Mouse (Mus musculus) mouse embryonic stem cell (cell line): ENCODE results near the gene Meig1.
"Not testable (repeated sequence)": the region's sequence is repeated elsewhere in the genome, so short reads cannot be mapped to it uniquely, and the experiment has no call there.

Source experiments
- in situ Hi-C, 2 experiments: fragments of 300-500 bp; cut with MboI; formaldehyde crosslinking; loops; 1 replicate in 1 of 2; 3 replicates in 1 of 2; pipeline ENCODE4 v1.14.3; 2019 to 2020; ENCODE audit warnings: low sequenced_read_pairs in 2 of 2, low pct_unique_long_range_greater_than_20kb in 1 of 2, mixed read lengths in 1 of 2; ENCODE audit not compliant: unreplicated experiment in 1 of 2

The Meig1 gene

DNA sequence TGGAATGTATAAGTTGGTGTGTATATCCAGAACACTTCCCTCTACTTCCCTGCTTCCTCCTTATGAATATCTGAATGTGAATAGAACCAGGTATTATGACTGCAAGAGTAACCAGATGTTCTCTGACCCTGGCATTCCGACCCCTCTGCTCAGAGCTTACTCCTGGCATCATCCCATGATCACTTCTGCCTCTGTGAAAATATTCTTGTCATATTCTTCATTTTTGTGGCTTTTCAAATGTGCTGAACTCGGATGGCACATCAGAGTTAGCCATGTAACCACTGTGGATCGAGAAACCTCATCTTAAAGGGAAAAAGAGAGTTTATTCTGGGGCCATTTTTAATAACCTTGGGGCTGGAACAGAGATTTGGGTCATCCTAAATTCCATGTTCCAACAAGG, at the start of gene Meig1:
Gene Meig1, minus strand, starts transcription at position 101 of the 400 bp plus-strand sequence.
- in situ Hi-C loops, result no loop called here

DNA sequence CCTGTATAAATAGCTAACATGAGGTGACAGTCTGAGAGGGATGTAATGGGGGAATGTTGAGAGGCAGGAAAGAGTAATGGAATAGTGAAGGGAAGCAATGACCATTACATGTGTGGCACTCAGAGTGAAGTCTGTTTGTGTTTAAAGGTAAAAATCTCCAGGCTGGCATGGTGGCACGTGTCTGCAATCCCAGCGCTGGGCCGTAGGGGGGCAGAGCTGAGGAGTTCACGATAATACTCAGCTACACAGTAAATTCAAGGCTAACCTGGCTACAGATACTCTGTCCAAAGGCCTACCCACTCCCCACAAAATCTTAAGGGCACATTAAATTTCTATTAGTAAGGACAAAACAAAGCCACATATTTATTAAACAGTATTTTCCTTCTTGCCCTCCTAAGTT, 34.1 kb upstream of the Meig1 start:
- in situ Hi-C loops, result no loop called here

DNA sequence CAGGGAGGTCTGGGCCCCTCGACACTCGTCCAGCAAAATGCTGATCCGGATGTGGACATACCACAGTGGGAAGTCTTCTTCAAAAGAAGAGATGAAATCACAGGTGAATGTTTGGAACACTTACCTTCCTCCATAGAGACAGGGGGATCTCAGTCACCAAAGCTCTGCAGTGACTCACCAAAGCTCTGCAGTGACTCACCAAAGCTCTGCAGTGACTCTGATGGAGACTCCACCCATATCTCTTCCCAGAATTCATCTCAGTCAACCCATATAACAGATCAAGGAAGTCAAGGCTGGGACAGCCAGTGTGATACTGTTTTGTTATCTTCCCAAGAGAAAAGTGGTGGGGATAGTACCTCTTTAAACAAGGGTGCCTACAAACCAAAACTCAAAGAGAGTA, 30.6 kb upstream of the Meig1 start:
- in situ Hi-C loops, result no loop called here

DNA sequence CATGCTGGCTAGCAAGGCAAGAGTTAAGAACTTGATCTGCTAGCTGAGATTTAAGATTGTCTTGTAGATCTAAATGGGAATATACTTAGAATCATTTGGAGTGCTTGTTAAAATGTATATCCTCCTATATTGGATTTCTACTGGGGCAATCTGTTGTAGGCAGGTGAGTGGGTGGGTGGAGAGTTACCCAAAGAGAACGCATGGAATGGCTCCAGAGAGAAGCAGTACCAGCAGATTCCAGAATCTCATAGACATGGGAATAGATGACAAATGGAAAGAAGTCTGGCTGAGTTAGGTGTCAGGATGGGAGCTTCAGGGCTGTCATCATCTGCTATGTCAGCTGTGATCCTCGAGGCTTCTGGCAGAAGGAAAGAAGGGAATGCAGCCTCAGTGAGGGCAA, 27.0 kb upstream of the Meig1 start:
- in situ Hi-C loops, result no loop called here

DNA sequence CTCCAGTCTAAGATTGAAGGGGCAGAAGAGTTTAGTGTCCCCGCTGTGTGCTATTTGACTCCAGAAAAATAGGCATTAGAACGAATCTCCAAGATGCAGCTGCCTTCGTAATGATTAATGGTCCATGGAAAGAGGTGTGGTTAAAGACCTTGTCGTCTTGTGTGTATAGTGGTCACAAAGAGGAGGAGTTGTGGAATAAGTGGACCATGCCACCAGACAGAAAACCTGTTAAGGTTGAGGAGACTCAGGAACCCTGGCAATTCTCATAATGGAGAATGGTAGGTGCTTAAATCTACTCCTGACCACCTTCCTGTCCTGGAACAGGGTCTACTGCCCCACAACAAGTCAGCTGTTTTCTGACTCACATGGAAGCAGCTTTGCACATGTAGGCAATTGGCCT, 23.5 kb upstream of the Meig1 start:
- in situ Hi-C loops, result no loop called here

DNA sequence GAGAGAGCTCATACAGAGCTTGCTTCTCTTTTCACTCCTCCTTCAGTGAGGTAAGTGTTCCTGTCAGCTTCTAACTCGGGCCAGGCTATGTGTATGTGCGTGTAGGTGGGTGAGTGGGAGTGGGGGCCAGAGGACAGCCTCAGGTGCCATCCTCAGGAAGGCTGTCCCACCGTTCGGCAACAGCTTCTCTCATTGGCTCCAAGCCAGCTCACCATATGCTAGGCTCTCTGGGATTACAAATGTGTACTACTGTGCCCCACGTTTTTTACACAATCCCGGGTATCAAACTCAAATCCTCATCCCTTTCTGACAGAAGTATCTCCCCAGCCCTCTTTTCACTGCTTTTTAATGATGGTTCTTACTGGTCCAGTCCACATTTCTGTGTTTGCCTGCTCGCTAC, 21.8 kb upstream of the Meig1 start:
- in situ Hi-C loops, result no loop called here

DNA sequence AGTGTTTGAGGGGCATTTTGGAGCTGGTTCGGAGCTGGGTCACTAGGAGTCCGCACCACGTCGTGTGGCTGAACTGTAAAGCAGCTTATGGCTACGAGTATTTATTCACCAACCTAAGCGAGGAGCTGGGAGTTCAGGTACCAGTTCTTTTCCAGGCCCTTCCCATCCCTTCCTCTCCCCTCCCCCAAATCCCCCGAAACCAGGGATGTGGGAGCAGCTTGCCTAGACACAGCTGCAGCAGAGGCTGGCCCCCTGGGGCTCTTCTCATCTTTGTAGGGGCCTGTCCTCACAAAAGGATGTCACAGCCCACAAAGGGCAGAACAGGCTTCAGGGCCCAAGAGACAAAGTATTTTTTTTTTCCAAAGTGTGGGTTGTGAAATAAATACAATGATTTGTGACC, 15.5 kb upstream of the Meig1 start:
- in situ Hi-C loops, result no loop called here

DNA sequence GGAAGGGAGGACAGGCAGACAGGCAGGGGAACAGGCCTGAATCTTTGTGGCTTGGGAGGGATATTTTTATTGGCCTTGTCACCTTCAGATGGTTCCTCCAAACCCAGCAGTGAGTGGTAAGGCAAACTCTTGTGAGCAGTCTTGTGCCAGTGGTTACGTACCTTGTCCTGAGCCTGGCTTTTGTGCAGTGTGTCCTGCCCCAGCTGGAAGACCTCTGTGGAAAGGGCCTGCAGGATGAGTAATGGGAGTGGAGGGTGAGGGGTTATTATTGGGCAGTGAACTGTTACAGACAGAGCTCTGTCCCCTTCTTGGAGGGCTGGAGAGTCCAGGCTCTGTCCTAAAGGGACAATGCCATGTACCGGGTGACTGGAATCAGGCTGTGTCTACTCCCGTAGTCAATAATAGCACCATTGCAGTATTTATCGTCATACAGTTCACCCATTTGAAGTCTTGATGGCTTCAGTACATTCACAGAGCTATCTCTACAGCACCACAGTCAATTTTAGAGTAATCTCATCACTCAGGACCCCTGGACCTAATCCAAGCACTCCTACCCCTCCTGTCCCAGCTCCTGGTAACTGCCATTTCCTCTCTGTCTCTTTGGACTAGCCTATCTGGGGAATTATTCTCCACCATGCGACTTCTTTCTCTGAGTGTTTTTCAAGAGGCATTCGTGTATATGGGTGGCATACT, 13.1 kb upstream of the Meig1 start:
- in situ Hi-C loops, result no loop called here

DNA sequence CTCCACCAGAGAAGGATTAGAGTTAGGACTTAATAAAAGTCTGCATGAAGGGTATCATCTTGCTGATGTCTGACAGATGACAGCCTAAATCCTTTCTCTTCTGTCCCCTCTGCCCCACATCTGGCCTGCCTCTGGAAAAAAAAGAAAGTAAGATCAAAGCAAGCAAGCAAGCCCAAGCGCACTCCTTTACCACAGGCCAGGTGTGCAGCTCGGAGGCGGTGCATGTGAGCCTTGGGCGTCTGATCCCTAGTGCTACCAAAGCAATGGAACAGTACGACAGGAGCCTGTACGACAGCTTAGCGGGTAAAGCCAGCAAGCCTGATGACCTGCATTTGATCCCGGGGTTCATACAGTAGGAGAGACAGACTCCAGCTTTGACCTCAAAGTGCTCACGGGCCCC, 8.5 kb upstream of the Meig1 start:
- in situ Hi-C loops, result no loop called here

DNA sequence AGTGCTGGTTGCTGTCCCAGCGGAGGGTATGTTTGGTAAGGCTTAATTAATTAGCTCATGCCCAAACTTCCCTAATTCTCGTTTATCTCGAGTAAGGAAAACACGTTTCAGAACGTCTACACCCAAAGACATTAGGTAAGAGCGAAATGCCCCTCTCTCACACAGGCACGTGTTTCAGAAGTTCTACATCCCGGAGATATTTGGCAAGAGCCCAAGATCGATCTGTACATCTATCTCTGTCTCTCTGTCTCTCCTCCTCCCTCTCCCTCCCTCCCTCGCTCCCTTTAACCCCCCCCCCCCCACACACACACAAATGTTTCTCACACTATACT, 2.1 kb upstream of the Meig1 start:
- in situ Hi-C loops, result no loop called here

DNA sequence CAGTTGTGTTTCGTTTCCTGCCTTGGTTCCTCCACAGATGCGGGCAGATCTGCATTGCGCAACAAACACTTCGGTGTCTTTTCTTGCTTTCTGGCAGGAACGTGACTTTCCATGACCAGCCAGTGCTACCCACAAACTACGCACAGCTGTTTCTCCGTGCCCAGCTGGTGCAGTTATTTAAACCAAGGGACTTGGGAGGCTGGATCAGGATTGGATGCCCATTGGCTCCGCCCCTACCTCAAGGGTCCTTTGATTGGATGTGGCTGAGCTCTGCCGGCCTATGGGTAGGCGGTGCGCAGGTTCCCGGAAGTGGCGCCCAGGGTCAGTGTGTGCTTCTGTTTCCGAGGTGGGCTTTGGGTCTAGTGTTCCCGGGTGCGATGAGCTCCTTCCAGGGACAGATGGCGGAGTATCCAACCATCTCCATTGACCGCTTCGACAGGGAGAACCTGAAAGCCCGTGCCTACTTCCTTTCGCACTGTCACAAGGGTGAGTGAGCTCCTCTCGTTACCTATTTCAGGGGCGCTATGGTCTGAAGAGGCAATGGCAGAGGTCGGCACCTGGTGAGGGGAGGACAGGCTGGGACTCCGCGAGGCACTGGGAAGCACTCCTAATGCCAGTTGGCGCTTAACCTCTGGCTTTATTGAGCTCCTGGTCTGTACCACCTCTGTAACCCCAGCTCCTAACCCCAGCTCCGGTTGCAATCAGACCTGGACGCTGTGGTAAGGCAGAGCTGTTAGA, 1.6 kb upstream of the Meig1 start, which contains the start of gene Dclre1c:
Gene Dclre1c, plus strand, starts transcription at position 291 of the 738 bp plus-strand sequence.
- in situ Hi-C loops, result no loop called here

DNA sequence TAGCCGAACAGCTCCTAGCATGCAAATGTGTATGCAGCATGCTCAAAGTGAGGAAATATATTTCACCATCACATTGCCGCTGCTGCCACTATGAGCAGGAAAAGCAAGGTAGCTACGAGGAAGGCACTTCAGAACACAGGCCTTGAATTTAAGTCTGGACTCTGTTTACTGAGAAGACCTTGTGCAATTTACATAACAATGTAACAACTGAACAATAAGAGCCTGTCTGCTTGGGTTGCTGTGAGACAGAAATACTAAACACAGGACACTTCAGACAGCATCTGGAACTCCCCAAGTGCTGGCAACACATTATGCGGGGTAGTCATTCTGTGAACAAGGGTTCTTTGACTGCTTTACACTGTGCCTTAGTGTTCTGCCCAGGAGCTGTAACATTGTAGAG, 2.3 kb downstream of the Meig1 start:
- in situ Hi-C loops, result no loop called here

DNA sequence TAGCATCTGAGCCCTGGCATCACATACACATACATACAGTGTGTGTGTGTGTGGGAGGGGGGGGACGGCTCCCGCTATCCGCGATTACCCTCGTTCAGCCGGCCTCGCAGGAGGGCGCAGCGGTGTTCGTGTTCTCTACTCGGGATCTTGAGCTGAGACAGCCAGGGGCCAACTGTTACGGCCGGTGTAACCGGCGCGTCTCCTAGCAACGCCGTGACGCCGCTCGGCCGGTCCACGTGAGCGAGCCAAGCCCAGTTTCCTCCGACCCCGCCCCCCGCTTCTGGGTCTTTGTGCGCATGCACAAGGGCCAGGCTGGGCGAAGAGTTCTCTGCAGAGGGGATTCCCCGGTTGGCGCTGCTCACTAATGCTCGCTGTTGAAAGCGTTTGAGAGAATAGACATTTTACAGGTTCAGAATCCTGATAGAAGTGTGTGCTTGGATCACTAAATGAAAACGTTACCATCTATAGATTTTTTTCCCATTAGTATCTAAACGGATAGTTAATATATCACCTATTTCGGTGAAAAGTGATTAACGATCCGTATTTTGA, 3.5 kb downstream of the Meig1 start:
- in situ Hi-C loops, result no loop called here

DNA sequence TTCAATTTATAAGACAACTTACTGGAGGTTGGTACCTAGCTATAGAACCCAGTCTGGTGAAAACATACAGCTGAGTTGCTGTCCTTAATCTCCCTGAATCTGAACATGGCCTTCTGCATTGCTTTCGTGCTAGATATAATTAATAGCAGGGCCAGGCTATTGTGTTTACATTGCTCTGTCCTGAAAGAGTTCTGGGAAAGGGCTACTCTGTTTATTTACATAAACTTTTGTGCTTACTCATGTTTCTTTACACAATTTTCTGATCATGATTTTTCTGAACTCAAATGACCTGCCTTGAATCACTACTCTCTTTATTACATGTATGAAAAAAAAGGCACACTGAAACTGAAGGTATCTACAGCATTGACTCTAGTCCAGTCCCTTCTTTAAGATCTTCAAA, 6.8 kb downstream of the Meig1 start:
- in situ Hi-C loops, result no loop called here

DNA sequence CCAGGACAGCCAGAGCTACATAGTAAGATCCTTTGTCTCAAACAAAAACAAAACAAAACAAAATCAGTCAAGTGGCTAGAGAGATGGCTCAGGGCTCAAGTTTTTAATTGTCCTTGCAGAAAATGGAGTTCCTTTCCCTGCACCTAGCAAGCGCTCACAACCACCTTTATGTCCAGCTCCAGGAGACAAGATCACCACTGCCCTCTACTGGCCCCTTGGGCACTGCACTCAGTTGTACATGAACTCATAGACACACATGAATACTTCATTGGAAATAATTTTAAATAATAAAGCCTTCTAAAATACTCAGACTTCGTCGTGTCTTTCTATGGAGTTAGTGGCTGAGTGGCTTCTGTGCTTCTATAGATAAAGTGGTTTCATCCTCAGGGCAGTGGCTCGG, 8.2 kb downstream of the Meig1 start:
- in situ Hi-C loops, result loop anchor here in 1 of 2 experiments (5.0 kb wide), 1 partner anchor 72 kb away; no protein-coding TSS in a partner anchor

DNA sequence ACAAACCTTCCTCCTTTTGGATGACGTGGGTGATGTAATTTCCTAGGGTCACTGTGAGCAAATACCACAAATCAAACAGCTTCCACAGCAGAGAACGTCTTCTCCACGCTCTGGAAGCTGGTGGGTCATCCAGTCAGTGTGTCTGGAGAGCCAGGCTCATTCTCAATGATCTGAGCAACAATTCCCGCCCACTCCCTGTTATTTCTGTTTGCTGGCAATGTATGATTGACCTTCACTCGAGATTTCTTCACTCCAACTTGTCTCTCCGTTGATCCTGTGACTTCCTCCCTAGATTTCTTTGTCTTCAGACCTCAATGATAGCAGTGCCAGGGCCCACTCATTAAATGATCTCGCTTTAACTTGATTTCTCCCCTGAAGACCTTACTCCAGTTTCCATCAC, 14.7 kb downstream of the Meig1 start:
- in situ Hi-C loops, result no loop called here

DNA sequence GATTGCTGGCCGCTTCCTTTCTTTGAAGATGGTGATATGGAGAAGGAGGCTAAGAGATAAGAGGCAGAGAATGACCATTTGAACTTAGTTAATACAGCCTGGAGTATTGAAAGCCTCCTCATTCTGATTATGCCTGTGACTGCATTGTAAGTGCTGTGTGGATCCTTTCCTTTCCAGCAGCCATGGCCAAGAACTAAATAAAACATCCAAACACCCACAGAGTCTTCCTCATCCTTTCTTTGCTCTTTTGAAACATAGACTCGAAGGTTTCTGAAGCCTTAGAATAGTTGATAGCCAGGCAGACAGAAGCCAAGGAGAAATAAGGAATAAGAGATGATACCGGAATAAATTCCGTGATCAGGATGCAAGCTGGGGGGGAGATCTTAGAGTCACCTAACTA, 16.5 kb downstream of the Meig1 start:
- in situ Hi-C loops, result no loop called here

DNA sequence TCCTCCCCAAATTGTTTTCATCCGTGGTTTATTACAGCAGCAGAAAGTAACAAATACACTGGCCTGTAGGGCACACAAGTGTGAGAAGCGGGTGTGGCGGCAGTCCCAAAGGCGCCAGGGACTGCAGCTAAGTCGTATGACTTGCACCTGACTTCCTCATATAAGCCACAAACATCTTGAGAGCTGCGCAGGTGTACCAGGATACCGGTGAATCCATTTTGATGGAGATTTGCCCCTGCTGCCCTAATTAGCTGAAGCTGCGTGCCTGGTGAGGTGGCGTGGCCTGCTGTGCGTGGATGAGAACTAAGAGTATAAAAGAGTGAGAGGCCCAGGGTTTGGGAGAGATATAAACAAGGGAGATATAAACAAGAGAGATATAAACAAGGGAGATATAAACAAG, 25.3 kb downstream of the Meig1 start, which contains the start of gene Olah:
Gene Olah, minus strand, starts transcription at position 101 of the 400 bp plus-strand sequence.
- in situ Hi-C loops, result not testable (repeated sequence)

DNA sequence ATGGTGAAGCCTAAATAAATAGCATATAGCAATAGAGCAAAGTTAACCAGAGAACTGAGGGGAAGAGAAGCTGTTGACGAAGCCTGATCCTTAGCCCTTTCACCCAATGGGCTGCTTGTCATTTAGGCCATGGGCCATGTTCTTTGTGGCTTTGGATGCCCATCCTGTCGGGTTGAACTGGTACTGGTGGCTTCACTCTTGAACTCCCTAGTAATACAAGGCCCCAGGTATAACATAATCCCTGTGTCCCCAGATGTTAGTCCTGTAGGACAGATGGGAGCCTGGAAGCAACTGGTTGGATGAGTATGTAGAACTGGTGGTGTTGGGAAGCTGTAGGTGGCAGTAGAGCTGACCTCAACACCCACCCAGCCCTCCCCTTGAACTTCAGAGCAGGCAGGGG, 30.5 kb downstream of the Meig1 start:
- in situ Hi-C loops, result no loop called here
